Mouse (Mus musculus) liver, adult 2 months (tissue): Measurements from ENCODE around the gene Cep57. TPM values are rescaled to one million over a fixed set of nuclear protein-coding genes. Genes with fewer than 3 reads are reported as not detected.

Experiments
- DNase-seq: peaks from one replicate; pipeline ENCODE4 v3.0.0-alpha.2; 2011; ENCODE audit warnings: low read depth, low spot score; ENCODE audit errors: extremely low read depth
- H3K27ac ChIP-seq: fragments of 200-500 bp; replicated peaks from 2 replicates; pipeline ENCODE4 v1.5.1; 2012; ENCODE audit warnings: low read depth, mild to moderate bottlenecking, control low read depth, inconsistent platforms, low read length; ENCODE audit not compliant: insufficient read depth
- H3K27me3 ChIP-seq: fragments of 200-500 bp; 2 replicates; pipeline ENCODE4 v1.6.1; 2012; ENCODE audit warnings: mild to moderate bottlenecking, moderate library complexity, low read length, inconsistent platforms; ENCODE audit not compliant: control insufficient read depth, insufficient read depth
- H3K36me3 ChIP-seq: fragments of 200-500 bp; 2 replicates; pipeline ENCODE4 v1.6.1; 2012; ENCODE audit warnings: low read length, inconsistent platforms; ENCODE audit not compliant: control insufficient read depth, insufficient read depth
- H3K4me1 ChIP-seq: fragments of 200-500 bp; 2 replicates; pipeline ENCODE4 v1.6.1; 2011; ENCODE audit warnings: low read length; ENCODE audit not compliant: control insufficient read depth, insufficient read depth
- H3K4me3 ChIP-seq: fragments of 200-500 bp; 2 replicates; pipeline ENCODE4 v1.5.1; 2011; ENCODE audit warnings: low read depth, mild to moderate bottlenecking, control low read depth, low read length, moderate library complexity; ENCODE audit not compliant: insufficient read depth
- H3K79me2 ChIP-seq: fragments of 200-500 bp; 2 replicates; pipeline ENCODE4 v1.6.1; 2012; ENCODE audit warnings: inconsistent platforms, mild to moderate bottlenecking, low read length, moderate library complexity; ENCODE audit not compliant: control insufficient read depth, insufficient read depth
- H3K9ac ChIP-seq: fragments of 200-500 bp; 2 replicates; pipeline ENCODE4 v1.6.1; 2012; ENCODE audit warnings: low read depth, mild to moderate bottlenecking, control low read depth, inconsistent platforms, low read length
- CTCF ChIP-seq: fragments of 200-500 bp; IDR thresholded peaks from 2 replicates; pipeline ENCODE4 v1.5.1; 2011; ENCODE audit warnings: low read depth, low read length, control low read depth
- POLR2A ChIP-seq: fragments of 200-500 bp; IDR thresholded peaks from 2 replicates; pipeline ENCODE4 v1.6.1; 2011; ENCODE audit warnings: low read length, control low read depth; ENCODE audit not compliant: insufficient read depth; ENCODE audit errors: extremely low read depth
- WGBS: fragments of 180-500 bp; shearing (Covaris S2); methylation state at CpG from one replicate; pipeline ENCODE4 v1.1.7; 2018; 5-methylcytosine and 5-hydroxymethylcytosine counted together
- polyA plus RNA-seq: library from polyadenylated mRNA; depleted of rRNA; stranded (reverse); fragments of >200 nt; gene quantifications from 2 replicates; pipeline ENCODE4 v1.2.3, GENCODE M21; 2012
- total RNA-seq: library from RNA; depleted of rRNA; stranded (reverse); fragments of >200 nt; gene quantifications from 2 replicates; pipeline ENCODE4 v1.2.3, GENCODE M21; 2014

The Cep57 gene
- total and polyA plus RNA-seq, 2 experiments, result 3.3 to 15.6 TPM

- peak; percentile 51 for DNase-seq
- Histone ChIP-seq H3K36me3 (peaks cover 21% of the 10 kb centered on the region), H3K4me1 (peaks cover 1% of the 10 kb centered on the region; the same call in 1 of the 2 replicates), H3K4me3 (peak overlapping the region; percentile 93), H3K79me2 (no peaks in the 10 kb centered on the region; the same call in 1 of the 2 replicates), H3K27ac (peak overlapping the region; percentile 68), H3K9ac (peak overlapping the region; percentile 93), H3K27me3 (no peaks in the 10 kb centered on the region)
- 1% methylated on average over 23 of the region's 23 CpGs for WGBS
- no peak for TF ChIP-seq CTCF
- TF ChIP-seq POLR2A, result no peak
These were observed 1.2 kb upstream of the Cep57 start for GRCm38 (mm10) chr9:13828087-13828441.

GRCm38 (mm10) chr9:13827406-13828086 is 639 bp upstream of the Cep57 start, which contains the start of gene Fam76b:
TSS of gene Fam76b (plus strand) at chr9:13827716.
- WGBS, result under 1% methylated on average over 67 of the region's 67 CpGs
- peaks cover 1% of the 10 kb centered on the region; the same call in 1 of the 2 replicates for H3K4me1 ChIP-seq
- H3K79me2 ChIP-seq, result peaks cover 3% of the 10 kb centered on the region
- no peaks in the 10 kb centered on the region for H3K27me3 ChIP-seq
- H3K9ac ChIP-seq, result peak within 1 kb of the TSS; percentile 93
- H3K36me3 ChIP-seq, result peaks cover 16% of the 10 kb centered on the region
- peak within 1 kb of the TSS; percentile 82 for H3K27ac ChIP-seq
- DNase-seq, result peak; percentile 97
- TF ChIP-seq CTCF (no peak), POLR2A (peak; percentile 78; the same call in 1 of the 2 replicates)
- peak within 1 kb of the TSS; percentile 93 for H3K4me3 ChIP-seq

GRCm38 (mm10) chr9:13826391-13826805 is 509 bp downstream of the Cep57 start:
- Histone ChIP-seq H3K9ac (peak overlapping the region; percentile 77), H3K4me3 (peak overlapping the region; percentile 71), H3K4me1 (peaks cover 1% of the 10 kb centered on the region; the same call in 1 of the 2 replicates), H3K79me2 (peaks cover 7% of the 10 kb centered on the region), H3K27me3 (no peaks in the 10 kb centered on the region), H3K36me3 (peaks cover 7% of the 10 kb centered on the region), H3K27ac (peak overlapping the region; percentile 82)
- TF ChIP-seq POLR2A (no peak), CTCF (no peak)
- DNase-seq, result peak; percentile 71
- under 1% methylated on average over 31 of the region's 31 CpGs for WGBS

DNA sequence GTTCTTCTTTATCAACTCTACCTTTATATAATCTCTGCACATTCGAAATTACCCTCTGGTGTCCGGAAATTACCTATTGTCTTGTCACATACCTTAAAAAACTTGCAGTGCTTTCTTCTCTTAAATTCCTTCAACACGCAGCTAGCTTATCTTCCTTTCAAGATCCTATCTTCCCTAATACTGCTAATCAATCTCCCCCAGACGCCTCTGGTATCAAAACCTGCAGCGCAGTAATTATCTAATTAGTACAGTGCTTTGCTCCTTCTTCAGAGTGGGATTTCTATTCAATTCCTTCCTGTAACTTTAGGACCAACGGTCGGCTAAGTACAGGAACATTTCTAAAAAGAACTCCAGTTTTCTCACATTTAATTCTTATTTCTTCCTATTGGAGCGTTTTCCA is 1.0 kb downstream of the Cep57 start:
- no peak for DNase-seq
- peaks cover 7% of the 10 kb centered on the region for H3K79me2 ChIP-seq
- no peaks in the 10 kb centered on the region for H3K27me3 ChIP-seq
- TF ChIP-seq CTCF, result no peak
- TF ChIP-seq POLR2A, result no peak
- WGBS, result 3% methylated on average over 8 of the region's 8 CpGs
- H3K27ac ChIP-seq, result peak overlapping the region; percentile 82; the same call in 1 of the 2 replicates
- H3K36me3 ChIP-seq, result peaks cover 6% of the 10 kb centered on the region
- H3K4me3 ChIP-seq, result peak overlapping the region; percentile 71; the same call in 1 of the 2 replicates
- H3K4me1 ChIP-seq, result peaks cover 1% of the 10 kb centered on the region; the same call in 1 of the 2 replicates
- H3K9ac ChIP-seq, result no peak overlapping the region

DNA sequence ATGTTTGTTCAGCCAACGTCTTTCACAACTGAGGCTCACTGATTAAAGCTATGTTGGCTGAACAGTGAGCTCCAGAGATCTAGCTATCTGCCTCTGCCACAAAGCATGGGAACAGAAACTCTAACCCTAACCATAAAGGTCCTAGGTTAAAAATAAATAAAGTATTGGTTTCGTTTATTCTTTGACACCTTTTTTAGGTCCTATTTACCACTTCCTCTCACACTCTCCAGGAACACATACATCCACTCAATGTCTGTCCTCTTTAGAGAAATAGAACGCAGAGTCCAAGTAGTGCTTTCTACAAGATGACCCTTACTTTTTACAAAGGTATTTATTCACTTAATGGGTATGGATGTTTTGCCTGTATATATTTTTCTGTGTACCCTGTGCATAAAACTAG is 6.1 kb downstream of the Cep57 start:
- Histone ChIP-seq H3K36me3 (peaks cover 38% of the 10 kb centered on the region), H3K27me3 (no peaks in the 10 kb centered on the region), H3K4me1 (no peaks in the 10 kb centered on the region; the same call in 1 of the 2 replicates), H3K79me2 (peaks cover 7% of the 10 kb centered on the region), H3K9ac (no peak overlapping the region), H3K27ac (no peak overlapping the region), H3K4me3 (no peak overlapping the region)
- no peak for TF ChIP-seq CTCF
- no peak for TF ChIP-seq POLR2A
- no peak for DNase-seq
- WGBS, result 93% methylated on average over 3 of the region's 3 CpGs

DNA sequence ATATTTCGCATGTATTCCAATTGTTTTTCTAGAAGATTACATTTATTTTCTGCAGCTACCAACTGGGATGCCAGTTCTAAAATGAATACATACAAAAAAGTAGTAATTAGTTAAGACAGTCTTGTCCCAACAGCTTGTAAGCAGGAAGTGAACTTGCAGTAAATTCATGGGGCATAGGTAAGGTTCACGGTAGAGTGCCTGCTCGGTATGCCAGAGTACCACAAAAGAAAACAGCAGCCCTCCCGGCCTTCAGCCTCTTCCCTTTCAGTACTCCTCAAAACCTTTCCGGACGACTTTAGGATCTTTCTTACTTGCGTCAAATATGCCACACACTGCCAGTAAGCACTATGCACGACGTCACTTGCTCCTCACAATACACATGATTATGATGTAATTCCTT is 8.5 kb downstream of the Cep57 start:
- peaks cover 53% of the 10 kb centered on the region for H3K36me3 ChIP-seq
- H3K4me3 ChIP-seq, result no peak overlapping the region
- no peaks in the 10 kb centered on the region for H3K4me1 ChIP-seq
- no peaks in the 10 kb centered on the region for H3K27me3 ChIP-seq
- TF ChIP-seq POLR2A, result no peak
- no peak for TF ChIP-seq CTCF
- WGBS, result 94% methylated on average over 9 of the region's 9 CpGs
- H3K9ac ChIP-seq, result no peak overlapping the region
- DNase-seq, result no peak
- H3K27ac ChIP-seq, result no peak overlapping the region
- H3K79me2 ChIP-seq, result peaks cover 7% of the 10 kb centered on the region
